Mouse (Mus musculus) lung, embryonic 15.5 days (tissue): ENCODE measurements around the gene Brms1l. TPM values are rescaled to one million over a fixed set of nuclear protein-coding genes. Genes with fewer than 3 reads are reported as not detected.
"Not testable (repeated sequence)": the region's sequence is repeated elsewhere in the genome, so short reads cannot be mapped to it uniquely, and the experiment has no call there.

ENCODE experiments used
- ATAC-seq: fragments of 200-750 bp; cut with Nextera tagmentation; 2 replicates; pipeline ENCODE4 v1.8.0; 2017; ENCODE audit warnings: moderate number of reproducible peaks, borderline replicate concordance; ENCODE audit not compliant: low FRiP score, low TSS enrichment; ENCODE audit errors: extremely low read depth
- H3K27ac ChIP-seq: fragments of 300-500 bp; sonication (generic); 2 replicates; pipeline ENCODE4 v1.5.1; 2015; ENCODE audit warnings: moderate library complexity, mild to moderate bottlenecking, inconsistent platforms
- H3K27me3 ChIP-seq: fragments of 300-500 bp; sonication (generic); 2 replicates; pipeline ENCODE4 v1.6.1; 2015; ENCODE audit warnings: inconsistent platforms
- H3K36me3 ChIP-seq: fragments of 300-500 bp; sonication (generic); 2 replicates; pipeline ENCODE4 v1.6.1; 2015; ENCODE audit warnings: inconsistent platforms
- H3K4me1 ChIP-seq: fragments of 300-500 bp; sonication (generic); 2 replicates; pipeline ENCODE4 v1.6.1; 2015; ENCODE audit warnings: inconsistent platforms
- H3K4me2 ChIP-seq: fragments of 300-500 bp; sonication (generic); 2 replicates; pipeline ENCODE4 v1.6.1; 2015; ENCODE audit warnings: inconsistent platforms, mild to moderate bottlenecking, moderate library complexity
- H3K4me3 ChIP-seq: fragments of 300-500 bp; sonication (generic); 2 replicates; pipeline ENCODE4 v1.5.1; 2015; ENCODE audit warnings: mild to moderate bottlenecking, inconsistent platforms
- H3K9ac ChIP-seq: fragments of 300-500 bp; sonication (generic); 2 replicates; pipeline ENCODE4 v1.6.1; 2015; ENCODE audit warnings: inconsistent platforms
- H3K9me3 ChIP-seq: fragments of 300-500 bp; sonication (generic); 2 replicates; pipeline ENCODE4 v1.6.1; 2016; ENCODE audit warnings: inconsistent platforms
- WGBS: fragments of 180-500 bp; shearing (Covaris S2); methylation state at CpG from one replicate; pipeline ENCODE4 v1.1.7; 2015; 5-methylcytosine and 5-hydroxymethylcytosine counted together
- polyA plus RNA-seq: library from polyadenylated mRNA; unstranded; fragments of >200 nt; fragmentation: Nextera tagmentation; extraction: Ambion mirVana; gene quantifications from 2 replicates; pipeline ENCODE4 v1.2.1, GENCODE M21; 2015

Brms1l gene
- polyA plus RNA-seq: 48.9 and 49.1 TPM in 2 replicates

DNA sequence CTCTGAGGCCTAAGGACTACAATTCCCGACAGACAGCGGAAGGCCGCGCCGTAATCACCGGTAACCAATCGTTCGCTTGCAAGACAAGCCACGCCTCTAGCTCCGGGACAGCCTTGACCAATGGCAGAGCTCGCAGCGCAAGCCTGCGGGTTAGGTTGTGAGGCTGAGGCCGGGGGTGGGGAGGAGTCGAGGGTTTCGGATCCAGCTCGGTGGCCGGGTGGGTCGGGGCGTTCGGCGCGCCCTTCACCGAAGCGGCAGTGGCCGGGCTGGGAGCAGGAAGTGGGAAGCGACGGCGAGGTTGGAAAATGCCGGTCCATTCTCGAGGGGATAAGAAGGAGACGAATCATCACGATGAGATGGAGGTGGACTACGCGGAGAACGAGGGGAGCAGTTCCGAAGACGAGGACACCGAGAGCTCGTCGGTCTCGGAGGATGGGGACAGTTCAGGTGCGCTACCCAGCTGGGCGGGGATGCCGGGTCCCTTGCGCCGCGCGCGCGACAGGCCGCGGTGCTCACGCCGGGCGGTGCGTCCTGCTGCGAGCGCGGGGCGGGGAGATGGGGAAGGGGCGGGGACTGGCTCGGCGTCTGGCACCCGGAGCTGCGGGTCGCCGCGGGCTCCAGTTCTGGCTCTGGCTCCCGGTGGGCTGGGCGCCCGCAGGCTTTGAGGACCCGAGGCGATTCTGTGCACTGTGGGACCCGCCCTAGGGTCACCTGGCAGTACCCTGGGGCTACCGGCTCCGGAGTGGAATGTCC, at the start of gene Brms1l:
Gene Brms1l, plus strand, starts transcription at position 126 of the 753 bp plus-strand sequence.
- Histone ChIP-seq H3K36me3 (peaks cover 3% of the 10 kb centered on the region; the same call in 1 of the 2 replicates), H3K9ac (peak within 1 kb of the TSS; percentile 81), H3K4me1 (peaks cover 14% of the 10 kb centered on the region), H3K27ac (peak within 1 kb of the TSS; percentile 98), H3K9me3 (no peaks in the 10 kb centered on the region), H3K4me3 (peak within 1 kb of the TSS; percentile 84), H3K27me3 (no peaks in the 10 kb centered on the region), H3K4me2 (peak within 1 kb of the TSS; percentile 70)
- ATAC-seq: peak; percentile 99
- WGBS: under 1% methylated on average over 75 of the region's 77 CpGs

GRCm38 (mm10) chr12:55794485-55794884, 41.6 kb upstream of the Brms1l start:
- H3K9ac ChIP-seq, H3K36me3 ChIP-seq, ATAC-seq, H3K4me1 ChIP-seq, H3K27ac ChIP-seq, H3K9me3 ChIP-seq, H3K4me3 ChIP-seq, H3K27me3 ChIP-seq, H3K4me2 ChIP-seq: not testable (repeated sequence)
- 78% methylated on average over 4 of the region's 4 CpGs for WGBS

- Histone ChIP-seq H3K27me3 (no peaks in the 10 kb centered on the region), H3K4me2 (no peak overlapping the region), H3K36me3 (peaks cover 3% of the 10 kb centered on the region; the same call in 1 of the 2 replicates), H3K4me3 (no peak overlapping the region), H3K4me1 (no peaks in the 10 kb centered on the region), H3K27ac (no peak overlapping the region), H3K9ac (no peak overlapping the region), H3K9me3 (no peaks in the 10 kb centered on the region; the same call in 1 of the 2 replicates)
- no peak for ATAC-seq
- WGBS: 72% methylated on average over 3 of the region's 3 CpGs
Measured at GRCm38 (mm10) chr12:55797103-55797502, 39.0 kb upstream of the Brms1l start.

- no peak overlapping the region for H3K4me2 ChIP-seq
- H3K27me3 ChIP-seq: no peaks in the 10 kb centered on the region
- WGBS: 73% methylated on average over 4 of the region's 4 CpGs
- no peak for ATAC-seq
- H3K4me1 ChIP-seq: no peaks in the 10 kb centered on the region
- H3K36me3 ChIP-seq: peaks cover 1% of the 10 kb centered on the region; the same call in 1 of the 2 replicates
- H3K9me3 ChIP-seq: no peaks in the 10 kb centered on the region; the same call in 1 of the 2 replicates
- H3K4me3 ChIP-seq: no peak overlapping the region
- no peak overlapping the region for H3K9ac ChIP-seq
- H3K27ac ChIP-seq: no peak overlapping the region
Measured at GRCm38 (mm10) chr12:55798745-55799144, 37.4 kb upstream of the Brms1l start.

DNA sequence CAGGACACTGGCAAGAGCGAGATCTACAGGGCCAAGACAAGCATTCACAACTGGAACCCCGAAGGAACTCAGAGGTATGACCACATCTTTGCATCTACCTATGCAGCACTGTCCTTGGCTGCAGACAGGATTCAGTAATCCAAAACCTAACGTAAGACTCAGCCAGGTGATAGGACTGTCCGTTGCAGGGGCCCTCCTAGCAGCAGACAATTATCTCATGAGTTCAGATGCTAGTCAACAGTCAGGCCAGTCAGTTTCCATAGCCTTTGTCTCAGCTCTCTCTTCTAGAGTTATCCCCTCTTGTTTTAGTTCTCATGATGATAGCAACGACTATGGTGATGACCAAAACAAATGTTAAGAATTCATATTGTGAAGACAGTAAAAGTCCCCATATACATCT, 36.0 kb upstream of the Brms1l start:
- H3K4me2 ChIP-seq: no peak overlapping the region
- H3K27me3 ChIP-seq: no peaks in the 10 kb centered on the region
- WGBS: 81% methylated on average over 5 of the region's 5 CpGs
- H3K9ac ChIP-seq: no peak overlapping the region
- no peak for ATAC-seq
- no peaks in the 10 kb centered on the region for H3K36me3 ChIP-seq
- H3K4me3 ChIP-seq: no peak overlapping the region
- no peaks in the 10 kb centered on the region; the same call in 1 of the 2 replicates for H3K9me3 ChIP-seq
- no peaks in the 10 kb centered on the region for H3K4me1 ChIP-seq
- H3K27ac ChIP-seq: no peak overlapping the region

- no peak overlapping the region for H3K4me3 ChIP-seq
- H3K9me3 ChIP-seq: no peaks in the 10 kb centered on the region; the same call in 1 of the 2 replicates
- H3K9ac ChIP-seq: no peak overlapping the region
- no peak for ATAC-seq
- H3K27ac ChIP-seq: no peak overlapping the region
- no peaks in the 10 kb centered on the region for H3K36me3 ChIP-seq
- H3K4me1 ChIP-seq: no peaks in the 10 kb centered on the region
- no peak overlapping the region for H3K4me2 ChIP-seq
- no peaks in the 10 kb centered on the region for H3K27me3 ChIP-seq
- 82% methylated on average over 4 of the region's 4 CpGs for WGBS
Measured at GRCm38 (mm10) chr12:55801131-55801530, 35.0 kb upstream of the Brms1l start.

DNA sequence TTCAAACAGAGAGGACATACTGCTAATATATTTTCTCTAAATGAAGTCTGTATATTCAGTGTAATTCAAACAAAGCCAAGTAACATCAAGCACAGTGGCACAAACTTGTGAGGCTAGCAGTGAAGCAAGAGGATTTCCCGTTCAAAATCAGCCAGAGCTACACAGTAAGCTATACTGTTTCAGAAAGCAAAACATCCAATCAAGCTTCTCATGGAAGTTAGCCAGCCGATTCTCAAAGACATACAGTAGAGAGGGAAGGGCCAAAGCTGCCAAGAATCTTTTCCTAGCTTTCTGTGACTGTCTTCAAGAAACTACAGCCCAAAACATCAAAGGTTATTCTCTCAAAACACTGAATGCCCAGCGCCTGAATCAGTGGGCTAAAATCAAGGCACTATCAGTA, 31.1 kb upstream of the Brms1l start:
- H3K4me2 ChIP-seq: no peak overlapping the region
- no peaks in the 10 kb centered on the region for H3K9me3 ChIP-seq
- no peaks in the 10 kb centered on the region for H3K36me3 ChIP-seq
- WGBS: 49% methylated on average over 3 of the region's 3 CpGs
- peak overlapping the region; percentile 15; the same call in 1 of the 2 replicates for H3K27ac ChIP-seq
- H3K4me3 ChIP-seq: no peak overlapping the region
- H3K4me1 ChIP-seq: no peaks in the 10 kb centered on the region
- no peak; the same call in 1 of the 2 replicates for ATAC-seq
- H3K9ac ChIP-seq: no peak overlapping the region
- H3K27me3 ChIP-seq: no peaks in the 10 kb centered on the region

DNA sequence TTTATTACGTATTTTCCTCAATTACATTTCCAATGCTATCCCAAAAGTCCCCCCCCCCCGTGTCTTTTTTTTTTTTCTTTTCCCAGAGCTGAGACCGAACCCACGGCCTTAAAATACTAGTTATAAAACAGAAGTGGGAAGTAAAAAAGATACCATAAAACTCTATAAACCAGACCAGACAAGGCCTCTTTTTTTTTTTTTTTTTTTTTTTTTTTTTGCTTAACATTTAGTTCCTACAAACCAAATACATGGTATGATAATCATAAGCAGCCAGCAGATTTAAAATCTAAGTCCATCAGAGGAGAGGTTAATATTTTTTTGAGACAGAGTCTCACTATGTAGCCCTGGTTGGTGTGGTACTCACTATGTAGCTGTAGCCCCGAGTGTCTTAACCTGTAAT, 19.6 kb upstream of the Brms1l start:
- H3K36me3 ChIP-seq: no peaks in the 10 kb centered on the region
- 90% methylated on average over 5 of the region's 5 CpGs for WGBS
- no peaks in the 10 kb centered on the region for H3K9me3 ChIP-seq
- no peak overlapping the region for H3K9ac ChIP-seq
- no peak for ATAC-seq
- H3K4me1 ChIP-seq: 0 out of 2 replicates have a peak, but pooled peaks cover 4% of the 10 kb centered on the region
- H3K4me2 ChIP-seq: no peak overlapping the region
- H3K27ac ChIP-seq: no peak overlapping the region
- H3K27me3 ChIP-seq: no peaks in the 10 kb centered on the region
- H3K4me3 ChIP-seq: no peak overlapping the region

GRCm38 (mm10) chr12:55820119-55820660, 15.9 kb upstream of the Brms1l start:
- Histone ChIP-seq H3K4me1 (no peaks in the 10 kb centered on the region), H3K9me3 (no peaks in the 10 kb centered on the region), H3K4me2 (peak overlapping the region; percentile 75), H3K9ac (peak overlapping the region; percentile 85), H3K36me3 (no peaks in the 10 kb centered on the region), H3K27me3 (no peaks in the 10 kb centered on the region), H3K27ac (peak overlapping the region; percentile 94), H3K4me3 (peak overlapping the region; percentile 84)
- ATAC-seq: peak; percentile 58
- WGBS: under 1% methylated on average over 35 of the region's 35 CpGs

DNA sequence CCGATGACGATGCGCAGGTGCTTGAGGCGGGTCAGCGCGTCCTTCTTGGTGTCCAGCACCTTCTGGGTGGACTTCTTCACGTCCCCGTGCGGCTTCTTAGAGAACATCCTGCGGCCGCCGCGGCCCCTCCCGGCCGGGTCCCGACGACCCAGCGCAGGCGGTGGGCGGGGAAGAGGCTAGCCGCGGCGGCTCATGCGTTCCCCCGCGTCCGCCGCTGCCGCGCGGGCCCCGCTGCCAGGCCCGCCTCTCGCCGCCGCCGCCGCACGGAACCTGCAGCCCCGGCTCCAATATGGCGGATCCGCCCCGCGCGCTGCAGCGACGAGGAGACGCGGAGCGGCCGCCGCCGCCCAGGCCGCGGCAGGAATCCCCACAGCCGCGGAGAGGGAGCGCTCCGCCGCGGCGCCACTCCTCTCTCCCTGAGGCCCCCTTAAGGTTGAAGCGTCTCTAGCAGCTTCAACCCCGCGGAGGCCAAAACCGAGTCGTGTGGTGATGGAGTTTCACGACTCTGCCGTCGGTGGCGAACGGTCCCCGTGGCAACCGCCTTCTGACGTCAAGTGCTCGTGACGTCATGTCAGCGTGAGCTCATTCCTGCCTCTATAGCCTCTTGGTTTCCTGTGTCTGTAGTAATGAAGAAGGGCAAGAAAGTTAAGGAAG, 15.3 kb upstream of the Brms1l start, which contains the start of gene Ralgapa1:
Gene Ralgapa1, minus strand, starts transcription at position 507 of the 654 bp plus-strand sequence.
- under 1% methylated on average over 61 of the region's 78 CpGs for WGBS
- H3K27ac ChIP-seq: peak within 1 kb of the TSS; percentile 94
- peak within 1 kb of the TSS; percentile 75 for H3K4me2 ChIP-seq
- no peaks in the 10 kb centered on the region for H3K36me3 ChIP-seq
- H3K4me1 ChIP-seq: no peaks in the 10 kb centered on the region
- peak within 1 kb of the TSS; percentile 85 for H3K9ac ChIP-seq
- H3K9me3 ChIP-seq: no peaks in the 10 kb centered on the region
- no peaks in the 10 kb centered on the region for H3K27me3 ChIP-seq
- H3K4me3 ChIP-seq: peak within 1 kb of the TSS; percentile 84
- peak; percentile 95 for ATAC-seq

GRCm38 (mm10) chr12:55824027-55824426, 12.1 kb upstream of the Brms1l start:
- WGBS: 80% methylated on average over 6 of the region's 6 CpGs
- no peak for ATAC-seq
- H3K9me3 ChIP-seq: no peaks in the 10 kb centered on the region
- no peaks in the 10 kb centered on the region for H3K36me3 ChIP-seq
- H3K4me1 ChIP-seq: no peaks in the 10 kb centered on the region
- H3K27ac ChIP-seq: no peak overlapping the region
- H3K27me3 ChIP-seq: no peaks in the 10 kb centered on the region
- H3K4me3 ChIP-seq: no peak overlapping the region
- no peak overlapping the region for H3K4me2 ChIP-seq
- H3K9ac ChIP-seq: no peak overlapping the region

DNA sequence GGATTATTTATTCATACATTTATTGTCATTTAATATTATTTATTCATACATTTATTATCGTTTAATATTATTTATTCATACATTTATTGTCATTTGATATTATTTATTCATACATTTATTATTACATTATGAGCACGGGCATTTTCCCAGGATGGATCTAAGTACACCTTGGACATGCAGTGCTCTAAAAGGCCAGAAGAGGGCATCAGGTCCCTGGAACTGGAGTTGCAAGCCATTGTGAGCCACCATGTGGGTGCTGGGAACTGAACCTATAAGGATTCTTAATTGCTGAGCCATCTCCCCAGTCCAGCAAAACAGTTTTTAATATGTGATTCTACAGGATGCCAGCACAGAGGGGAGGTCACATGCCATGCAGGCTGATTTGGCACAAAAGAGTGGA, 10.6 kb upstream of the Brms1l start:
- Histone ChIP-seq H3K4me3 (no peak overlapping the region), H3K9ac (no peak overlapping the region), H3K4me1 (no peaks in the 10 kb centered on the region), H3K4me2 (no peak overlapping the region), H3K27me3 (no peaks in the 10 kb centered on the region), H3K27ac (no peak overlapping the region), H3K9me3 (no peaks in the 10 kb centered on the region), H3K36me3 (no peaks in the 10 kb centered on the region)
- ATAC-seq: no peak
- 78% methylated on average over 2 of the region's 2 CpGs for WGBS
